Mouse (Mus musculus) neural tube, embryonic 15.5 days (tissue): ENCODE results near the gene Cyp1a1. TPM values are rescaled to one million over a fixed set of nuclear protein-coding genes. Genes with fewer than 3 reads are reported as not detected.
A peak's percentile ranks its signal among the peaks of the same experiment; 100 is the strongest.

ENCODE experiments used
- ATAC-seq: fragments of 200-750 bp; cut with Nextera tagmentation; 2 replicates; pipeline ENCODE4 v1.8.0; 2017; ENCODE audit warnings: mild to moderate bottlenecking, moderate TSS enrichment, moderate library complexity; ENCODE audit not compliant: low FRiP score
- H3K27ac ChIP-seq: fragments of 300-500 bp; sonication (generic); replicated peaks from 2 replicates; pipeline ENCODE4 v1.5.1; 2015; ENCODE audit warnings: mild to moderate bottlenecking, inconsistent platforms
- H3K27me3 ChIP-seq: fragments of 300-500 bp; sonication (generic); replicated peaks from 2 replicates; pipeline ENCODE4 v1.6.1; 2015; ENCODE audit warnings: inconsistent platforms
- H3K36me3 ChIP-seq: fragments of 300-500 bp; sonication (generic); 2 replicates; pipeline ENCODE4 v1.6.1; 2015; ENCODE audit warnings: inconsistent platforms
- H3K4me1 ChIP-seq: fragments of 300-500 bp; sonication (generic); 2 replicates; pipeline ENCODE4 v1.6.1; 2015; ENCODE audit warnings: inconsistent platforms
- H3K4me2 ChIP-seq: fragments of 300-500 bp; sonication (generic); 2 replicates; pipeline ENCODE4 v1.6.1; 2015; ENCODE audit warnings: inconsistent platforms, mild to moderate bottlenecking, moderate library complexity
- H3K4me3 ChIP-seq: fragments of 300-500 bp; sonication (generic); replicated peaks from 2 replicates; pipeline ENCODE4 v1.5.1; 2015; ENCODE audit warnings: mild to moderate bottlenecking, inconsistent platforms
- H3K9ac ChIP-seq: fragments of 300-500 bp; sonication (generic); replicated peaks from 2 replicates; pipeline ENCODE4 v1.6.1; 2015; ENCODE audit warnings: mild to moderate bottlenecking, inconsistent platforms
- H3K9me3 ChIP-seq: fragments of 300-500 bp; sonication (generic); replicated peaks from 2 replicates; pipeline ENCODE4 v1.6.1; 2016; ENCODE audit warnings: inconsistent platforms
- WGBS: fragments of 180-500 bp; shearing (Covaris S2); methylation state at CpG from one replicate; pipeline ENCODE4 v1.1.7; 2015; ENCODE audit warnings: mixed read lengths; 5-methylcytosine and 5-hydroxymethylcytosine counted together
- polyA plus RNA-seq: library from polyadenylated mRNA; unstranded; fragments of >200 nt; fragmentation: Nextera tagmentation; extraction: Ambion mirVana; gene quantifications from 2 replicates; pipeline ENCODE4 v1.2.1, GENCODE M21; 2015

The Cyp1a1 gene
- polyA plus RNA-seq, 1 experiment from 2014 or later = 0.12 TPM

DNA sequence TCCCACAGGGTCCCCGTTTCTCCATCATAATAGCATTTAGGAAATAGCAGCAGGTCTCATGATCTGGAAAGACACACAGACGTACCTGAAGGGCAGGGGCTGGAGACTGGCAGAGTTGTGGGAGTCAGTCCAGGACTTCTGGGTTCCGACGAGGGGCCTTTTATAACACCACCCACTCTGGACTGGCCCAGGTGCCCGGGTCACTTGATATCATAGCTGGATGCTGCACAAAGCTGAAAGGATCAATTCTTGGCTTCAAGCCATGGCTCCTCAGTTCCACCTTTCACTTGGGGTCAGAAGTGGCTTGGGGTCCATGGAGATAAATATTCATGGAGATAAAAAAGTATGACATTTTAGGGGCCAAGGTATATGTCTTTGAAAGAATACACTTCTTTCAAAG, 4.2 kb upstream of the Cyp1a1 start, which contains the start of gene Cyp1a2:
TSS of gene Cyp1a2 (minus strand) at position 184 of the 400 bp plus-strand sequence.
- 80% methylated on average over 5 of the region's 5 CpGs for WGBS
- Histone ChIP-seq H3K4me2 (no peak within 1 kb of the TSS), H3K27me3 (no peaks in the 10 kb centered on the region), H3K9me3 (no peaks in the 10 kb centered on the region), H3K27ac (no peak within 1 kb of the TSS), H3K4me3 (no peak within 1 kb of the TSS), H3K9ac (no peak within 1 kb of the TSS), H3K4me1 (no peaks in the 10 kb centered on the region), H3K36me3 (no peaks in the 10 kb centered on the region)
- ATAC-seq = no peak

DNA sequence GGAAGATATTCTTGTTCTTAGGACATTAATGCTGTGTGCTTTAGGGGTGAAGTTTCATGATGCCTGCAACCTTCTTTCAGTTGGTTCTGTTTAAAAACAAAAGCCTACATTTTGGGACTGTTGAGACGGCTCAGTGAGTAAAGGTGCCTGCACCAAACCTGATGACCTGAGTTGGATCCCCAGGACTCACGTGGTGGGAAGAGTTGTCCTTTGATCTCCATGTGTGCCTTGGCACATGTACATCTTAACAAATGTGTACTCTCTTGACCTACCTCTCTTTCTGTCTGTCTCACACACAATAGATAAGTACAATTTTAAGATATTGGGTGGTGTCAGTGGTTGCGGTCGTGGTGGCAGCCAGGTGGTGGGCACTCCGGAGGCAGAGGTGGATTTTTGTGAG, 1.7 kb upstream of the Cyp1a1 start:
- 88% methylated on average over 5 of the region's 5 CpGs for WGBS
- no peak for ATAC-seq

GRCm38 (mm10) chr9:57688158-57688557, 430 bp downstream of the Cyp1a1 start:
- Histone ChIP-seq H3K4me3 (no peak overlapping the region), H3K36me3 (no peaks in the 10 kb centered on the region), H3K9ac (no peak overlapping the region), H3K27me3 (peaks cover 7% of the 10 kb centered on the region), H3K27ac (no peak overlapping the region), H3K4me1 (no peaks in the 10 kb centered on the region), H3K9me3 (no peaks in the 10 kb centered on the region), H3K4me2 (no peak overlapping the region)
- WGBS = 58% methylated on average over 2 of the region's 2 CpGs
- no peak for ATAC-seq

More for the DNA sequence above, 1.7 kb upstream of the Cyp1a1 start:
- Histone ChIP-seq H3K27me3 (peaks cover 3% of the 10 kb centered on the region; the same call in 1 of the 2 replicates), H3K36me3 (no peaks in the 10 kb centered on the region), H3K9ac (no peak overlapping the region), H3K4me1 (no peaks in the 10 kb centered on the region), H3K4me2 (no peak overlapping the region), H3K27ac (no peak overlapping the region), H3K4me3 (no peak overlapping the region), H3K9me3 (no peaks in the 10 kb centered on the region)

DNA sequence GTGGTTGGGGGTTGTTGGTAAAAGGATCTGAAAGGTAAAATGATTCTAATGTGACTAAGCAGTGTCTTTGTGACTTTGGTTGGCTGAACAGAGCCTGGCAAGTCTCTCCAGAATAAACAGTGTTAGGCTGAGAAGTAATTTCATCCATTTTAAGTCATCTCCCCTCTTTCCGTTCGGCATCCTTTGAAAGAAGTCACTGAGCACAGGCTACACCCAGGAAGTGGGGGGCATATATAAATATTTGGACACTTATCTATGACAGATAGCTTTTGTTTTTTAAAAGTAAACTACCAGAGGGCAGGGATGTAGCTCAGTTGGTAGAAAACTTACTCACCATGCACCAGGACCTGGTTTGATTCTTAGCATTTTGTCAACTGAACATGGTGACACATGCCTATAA, 878 bp downstream of the Cyp1a1 start:
- Histone ChIP-seq H3K27me3 (peaks cover 7% of the 10 kb centered on the region), H3K4me1 (no peaks in the 10 kb centered on the region), H3K9ac (no peak overlapping the region), H3K36me3 (no peaks in the 10 kb centered on the region), H3K4me3 (no peak overlapping the region), H3K4me2 (no peak overlapping the region), H3K9me3 (no peaks in the 10 kb centered on the region), H3K27ac (no peak overlapping the region)
- WGBS = 94% methylated on average over 2 of the region's 2 CpGs
- ATAC-seq = no peak

GRCm38 (mm10) chr9:57694108-57694507, 6.4 kb downstream of the Cyp1a1 start:
- H3K4me3 ChIP-seq = no peak overlapping the region
- no peak for ATAC-seq
- H3K27me3 ChIP-seq = peaks cover 40% of the 10 kb centered on the region
- no peak overlapping the region for H3K4me2 ChIP-seq
- H3K9me3 ChIP-seq = no peaks in the 10 kb centered on the region
- H3K4me1 ChIP-seq = peaks cover 17% of the 10 kb centered on the region
- H3K36me3 ChIP-seq = no peaks in the 10 kb centered on the region
- no peak overlapping the region for H3K27ac ChIP-seq
- 90% methylated on average over 2 of the region's 2 CpGs for WGBS
- no peak overlapping the region for H3K9ac ChIP-seq

DNA sequence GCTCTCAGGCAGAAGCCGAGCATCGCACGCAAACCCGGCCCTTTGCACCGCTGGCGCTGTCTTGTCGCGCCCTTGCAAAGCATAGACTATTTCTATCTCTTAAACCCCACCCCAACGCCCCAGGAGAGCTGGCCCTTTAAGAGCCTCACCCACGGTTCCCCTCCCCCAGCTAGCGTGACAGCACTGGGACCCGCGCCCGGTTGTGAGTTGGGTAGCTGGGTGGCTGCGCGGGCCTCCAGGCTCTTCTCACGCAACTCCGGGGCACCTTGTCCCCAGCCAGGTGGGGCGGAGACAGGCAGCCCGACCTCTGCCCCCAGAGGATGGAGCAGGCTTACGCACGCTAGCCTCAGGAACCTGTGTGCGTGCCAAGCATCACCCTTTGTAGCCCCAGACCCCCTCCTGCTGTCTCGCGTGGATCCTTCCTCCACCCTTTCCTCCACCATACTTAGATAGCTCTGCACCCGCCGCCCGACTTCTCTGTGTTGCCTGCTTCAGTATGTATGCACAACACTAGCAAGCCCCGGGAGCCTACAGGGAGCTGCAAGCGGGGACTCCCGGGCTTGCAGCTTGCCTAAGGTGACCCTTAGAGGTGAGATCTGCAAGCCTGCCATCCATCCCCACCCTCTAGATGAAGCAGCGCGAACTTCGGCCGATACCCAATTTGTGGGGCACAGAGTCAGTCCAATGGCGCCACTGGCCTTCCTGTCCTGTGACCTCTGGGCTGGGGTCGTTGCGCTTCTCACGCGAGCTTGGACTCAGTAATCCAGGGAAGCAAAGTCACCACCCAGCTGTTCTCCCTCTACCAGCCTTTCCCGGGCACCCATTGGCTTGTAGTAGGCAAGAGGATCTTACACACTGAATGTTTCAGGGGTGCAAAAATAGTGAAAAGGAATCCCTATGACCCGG, 8.9 kb downstream of the Cyp1a1 start:
- Histone ChIP-seq H3K27ac (no peak overlapping the region), H3K36me3 (no peaks in the 10 kb centered on the region), H3K4me1 (peaks cover 17% of the 10 kb centered on the region), H3K9me3 (no peaks in the 10 kb centered on the region), H3K4me2 (peak overlapping the region; percentile 97), H3K9ac (peak overlapping the region; percentile 59), H3K27me3 (peaks cover 37% of the 10 kb centered on the region), H3K4me3 (peak overlapping the region; percentile 50)
- WGBS = 2% methylated on average over 42 of the region's 42 CpGs
- peak; percentile 87 for ATAC-seq

DNA sequence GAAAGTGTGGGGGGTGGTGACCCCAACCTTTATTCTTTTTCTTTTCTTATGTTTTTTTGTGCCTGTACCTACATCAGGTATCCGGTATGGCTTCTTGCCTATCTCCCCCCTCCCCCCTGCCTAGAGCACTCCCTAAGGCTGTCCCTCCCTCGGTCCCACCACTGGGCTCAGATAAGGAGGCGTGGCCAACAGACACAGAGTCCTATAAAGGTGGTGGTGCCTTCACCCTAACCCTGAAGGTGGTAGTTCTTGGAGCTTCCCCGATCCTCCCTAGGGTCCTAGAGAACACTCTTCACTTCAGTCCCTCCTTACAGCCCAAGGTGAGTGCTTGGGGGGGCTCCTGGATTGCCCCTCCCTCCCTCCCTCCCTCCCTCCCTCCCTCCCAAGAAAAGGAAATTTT, 9.7 kb downstream of the Cyp1a1 start:
- H3K9ac ChIP-seq = no peak overlapping the region
- H3K36me3 ChIP-seq = no peaks in the 10 kb centered on the region
- H3K27me3 ChIP-seq = peaks cover 36% of the 10 kb centered on the region
- WGBS = 21% methylated on average over 4 of the region's 4 CpGs
- no peak overlapping the region for H3K4me2 ChIP-seq
- no peaks in the 10 kb centered on the region for H3K9me3 ChIP-seq
- H3K27ac ChIP-seq = no peak overlapping the region
- H3K4me1 ChIP-seq = peaks cover 17% of the 10 kb centered on the region
- no peak overlapping the region; the same call in 1 of the 2 replicates for H3K4me3 ChIP-seq
- ATAC-seq = no peak

DNA sequence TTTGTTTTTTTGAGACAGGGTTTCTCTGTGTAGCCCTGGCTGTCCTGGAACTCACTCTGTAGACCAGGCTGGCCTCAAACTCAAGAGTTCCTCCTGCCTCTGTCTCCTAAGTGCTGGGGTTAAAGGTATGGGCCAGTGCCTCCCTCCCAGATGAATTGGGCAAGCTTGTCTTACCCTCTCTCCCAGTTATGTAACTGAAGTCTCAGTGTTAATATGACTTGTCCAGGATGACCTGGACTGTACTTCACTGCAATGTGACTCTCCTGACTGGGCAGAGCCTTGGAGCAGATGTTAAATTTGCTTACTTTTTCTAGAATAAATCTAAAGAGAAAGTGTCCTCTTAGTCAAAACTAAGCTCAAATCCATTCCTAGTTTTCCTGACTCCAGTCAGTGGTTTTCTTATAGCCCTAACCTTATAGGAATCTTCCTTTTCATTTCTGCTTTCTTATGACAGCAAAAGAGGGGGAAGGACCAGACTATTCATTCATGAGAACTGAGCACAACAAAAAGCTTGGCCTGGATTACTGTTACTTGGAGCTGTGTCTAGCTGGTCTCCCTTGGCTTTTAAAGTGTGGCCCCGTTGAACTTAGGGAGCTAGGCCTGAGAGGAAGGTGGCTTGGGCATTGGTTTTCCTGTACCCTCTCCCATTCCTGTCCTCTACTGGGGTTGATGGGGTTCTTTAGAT, 10.9 kb downstream of the Cyp1a1 start:
- H3K9me3 ChIP-seq = no peaks in the 10 kb centered on the region
- H3K4me2 ChIP-seq = no peak overlapping the region
- ATAC-seq = no peak
- no peak overlapping the region for H3K27ac ChIP-seq
- peaks cover 17% of the 10 kb centered on the region for H3K4me1 ChIP-seq
- peaks cover 33% of the 10 kb centered on the region for H3K27me3 ChIP-seq
- 83% methylated on average over 1 of the region's 1 CpGs for WGBS
- H3K9ac ChIP-seq = no peak overlapping the region
- H3K36me3 ChIP-seq = no peaks in the 10 kb centered on the region
- no peak overlapping the region for H3K4me3 ChIP-seq

- no peak for ATAC-seq
- no peaks in the 10 kb centered on the region for H3K27me3 ChIP-seq
- H3K36me3 ChIP-seq = no peaks in the 10 kb centered on the region
- H3K4me1 ChIP-seq = peaks cover 28% of the 10 kb centered on the region
- 89% methylated on average over 3 of the region's 3 CpGs for WGBS
- no peak overlapping the region for H3K4me3 ChIP-seq
- no peak overlapping the region for H3K4me2 ChIP-seq
- H3K27ac ChIP-seq = no peak overlapping the region
- H3K9me3 ChIP-seq = no peaks in the 10 kb centered on the region
- H3K9ac ChIP-seq = no peak overlapping the region
Measured at GRCm38 (mm10) chr9:57706496-57706895, 18.8 kb downstream of the Cyp1a1 start.

- H3K36me3 ChIP-seq = peaks cover 2% of the 10 kb centered on the region
- peak within 1 kb of the TSS; percentile 88 for H3K27ac ChIP-seq
- peak within 1 kb of the TSS; percentile 96 for H3K4me3 ChIP-seq
- WGBS = 0% methylated on average over 23 of the region's 23 CpGs
- no peaks in the 10 kb centered on the region for H3K27me3 ChIP-seq
- peaks cover 28% of the 10 kb centered on the region for H3K4me1 ChIP-seq
- H3K9ac ChIP-seq = peak within 1 kb of the TSS; percentile 95
- H3K9me3 ChIP-seq = no peaks in the 10 kb centered on the region
- peak; percentile 96 for ATAC-seq
- peak within 1 kb of the TSS; percentile 83 for H3K4me2 ChIP-seq
Measured at GRCm38 (mm10) chr9:57708068-57708719, 20.5 kb downstream of the Cyp1a1 start, which contains the start of gene Edc3. Gene Edc3, plus strand, starts transcription at chr9:57708540.

GRCm38 (mm10) chr9:57708720-57709274, 21.1 kb downstream of the Cyp1a1 start:
- Histone ChIP-seq H3K4me3 (peak overlapping the region; percentile 96), H3K9ac (peak overlapping the region; percentile 95), H3K36me3 (peaks cover 6% of the 10 kb centered on the region), H3K27me3 (no peaks in the 10 kb centered on the region), H3K4me2 (peak overlapping the region; percentile 83), H3K9me3 (no peaks in the 10 kb centered on the region), H3K4me1 (peaks cover 28% of the 10 kb centered on the region), H3K27ac (peak overlapping the region; percentile 88)
- WGBS = 5% methylated on average over 31 of the region's 39 CpGs
- peak; percentile 83 for ATAC-seq
